Mouse (Mus musculus): ENCODE measurements around the gene Wscd2. TPM values are rescaled to one million over a fixed set of nuclear protein-coding genes. Genes with fewer than 3 reads are reported as not detected.

The Wscd2 gene
- total RNA-seq, 2 experiments from 2014 or later, result 6.5 to 6.7 TPM

Other genes starting within 250 kb of the Wscd2 start
- 10 to 100 TPM in 1 of 2 experiments, 1 to 10 TPM in 1; 9.0 to 10.5 TPM for gene Sgsm1, start 179.5 kb upstream of the Wscd2 start, total RNA-seq (2021)
- gene Aym1, start 133.0 kb upstream of the Wscd2 start, total RNA-seq (2021), result not detected
- 10 to 100 TPM in 1 of 2 experiments, 1 to 10 TPM in 1; 9.7 to 11.7 TPM for gene Cmklr1, start 160.1 kb downstream of the Wscd2 start, total RNA-seq (2021)
- gene 1700069L16Rik, start 234.4 kb downstream of the Wscd2 start, total RNA-seq (2021), result not detected
- 1 to 10 TPM; 7.3 to 7.7 TPM for gene Ficd, start 245.5 kb downstream of the Wscd2 start, total RNA-seq (2021)

Measured in adrenal gland, postnatal 10 days (tissue).